Mouse (Mus musculus): Measurements from ENCODE around the gene Ptp4a2.
"Not testable (repeated sequence)": the region's sequence is repeated elsewhere in the genome, so short reads cannot be mapped to it uniquely, and the experiment has no call there.

Gene Ptp4a2

DNA sequence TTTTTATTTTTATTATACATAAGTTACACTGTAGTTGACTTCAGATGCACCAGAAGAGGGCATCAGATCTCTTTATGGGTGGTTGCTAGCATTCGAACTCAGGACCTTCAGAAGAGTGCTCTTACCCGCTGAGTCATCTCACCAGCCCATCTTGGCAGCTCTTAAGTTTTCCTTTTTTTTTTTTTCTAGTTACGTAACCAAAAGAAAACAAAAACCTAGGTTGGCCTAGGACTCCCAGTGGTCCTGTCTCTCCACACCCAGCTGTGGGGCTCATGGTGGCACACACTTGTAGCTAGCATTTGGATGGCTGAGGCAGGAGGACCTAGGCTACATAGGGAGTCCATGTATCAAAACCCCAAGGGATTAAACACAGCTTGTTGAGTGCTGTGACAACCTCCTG is 43.0 kb downstream of the Ptp4a2 start:
- DNase-seq = no peak

DNA sequence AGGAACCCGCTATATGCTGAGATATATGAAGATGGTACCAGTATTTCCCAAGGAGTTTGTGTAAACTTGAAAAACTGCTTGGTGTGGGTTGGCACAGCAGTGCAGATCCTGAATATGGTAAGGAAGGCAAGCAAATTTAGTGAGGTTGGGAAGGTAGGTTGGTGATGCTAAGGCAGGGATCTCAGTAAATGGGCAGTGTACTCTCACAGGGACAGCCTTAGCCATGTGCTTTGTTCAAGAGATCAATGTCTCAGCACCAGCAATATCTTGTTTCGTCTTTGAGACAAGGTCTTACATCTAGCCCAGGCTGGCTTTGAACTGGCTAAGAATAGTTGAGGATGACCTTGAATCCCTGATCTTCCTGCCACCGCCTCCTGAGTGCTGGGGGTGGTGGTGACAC is 43.6 kb downstream of the Ptp4a2 start:
- no peak for DNase-seq

DNA sequence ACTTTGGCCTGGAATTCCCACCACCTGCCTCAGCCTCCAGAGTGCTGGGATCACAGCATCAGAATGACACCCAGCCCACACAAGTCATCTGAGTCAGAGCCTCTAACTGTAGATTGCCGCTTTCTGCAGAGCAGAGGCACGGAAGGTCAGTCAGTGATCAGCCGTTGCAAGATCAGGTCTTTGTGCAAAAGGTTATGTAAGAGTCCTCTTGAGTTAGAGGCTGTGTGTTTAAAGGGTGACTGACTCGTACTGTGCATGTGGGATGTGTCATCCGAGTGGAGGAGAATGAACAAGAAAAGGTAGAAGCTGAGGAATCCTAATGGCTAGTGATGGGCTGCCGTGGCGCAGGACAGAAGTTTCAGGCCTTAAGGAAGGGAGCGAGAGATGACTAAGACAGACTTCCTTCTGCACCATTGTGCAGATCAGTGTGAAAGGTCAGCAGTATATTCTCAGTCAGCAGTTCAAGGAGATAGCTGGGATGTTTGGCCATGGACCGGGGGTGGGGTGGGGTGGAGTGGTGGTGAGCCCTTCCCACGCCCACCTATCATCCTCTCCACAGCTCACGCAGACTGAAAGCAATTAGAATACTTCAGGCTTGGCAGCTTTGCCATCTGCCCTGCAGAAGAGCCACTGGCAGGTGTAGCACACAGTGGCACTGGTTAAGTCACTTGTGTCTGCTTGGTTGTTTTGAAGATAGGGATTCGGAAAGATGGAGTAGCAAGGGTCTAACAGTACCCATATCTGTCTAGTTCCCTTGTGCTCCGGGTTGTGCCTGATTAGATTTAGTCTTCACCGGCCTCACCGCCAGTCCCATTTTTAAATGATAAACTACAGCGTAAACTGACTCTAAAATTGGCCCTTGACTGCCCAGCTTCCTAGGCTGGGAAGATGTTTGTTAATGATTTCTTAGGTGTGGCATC is 44.3 kb downstream of the Ptp4a2 start:
- DNase-seq = peak; percentile 9 to 60

DNA sequence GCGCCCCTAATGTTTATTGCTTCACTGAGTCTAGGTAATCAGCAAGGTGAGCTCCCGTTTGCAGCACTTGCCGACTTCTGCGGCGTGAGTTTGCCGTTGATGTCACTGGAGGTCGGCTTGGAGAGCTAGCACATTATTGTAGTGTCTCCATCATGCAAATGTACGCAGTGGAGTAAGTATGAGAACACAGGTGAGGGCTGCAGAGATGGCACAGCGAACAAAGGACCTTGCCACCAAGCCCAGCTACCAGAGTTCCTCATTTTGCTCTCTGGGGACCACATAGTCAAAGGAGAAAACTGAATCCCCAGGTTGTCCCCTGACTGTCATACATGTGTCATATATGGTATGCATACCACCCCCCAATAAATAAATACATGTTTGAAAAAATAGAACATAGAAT is 49.4 kb downstream of the Ptp4a2 start:
- DNase-seq = no peak

DNA sequence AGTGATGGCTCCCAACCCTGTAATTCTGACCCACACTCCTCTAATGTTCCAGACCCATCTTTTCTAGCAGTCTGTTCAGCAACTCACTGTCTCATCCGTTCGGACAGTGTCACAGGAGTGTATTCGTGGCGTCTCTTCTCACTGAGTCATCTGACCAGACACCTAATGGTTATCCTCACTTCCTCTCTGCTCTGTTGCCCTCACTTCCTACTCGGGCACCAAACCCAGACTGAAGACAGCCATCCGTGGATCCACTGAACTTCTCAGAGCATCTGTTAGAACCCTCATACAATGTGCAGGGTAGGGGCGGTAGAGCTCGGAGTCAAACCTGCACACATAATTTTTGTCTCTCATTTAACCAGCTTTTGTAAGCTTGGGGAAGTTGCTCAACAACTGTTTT is 50.4 kb downstream of the Ptp4a2 start:
- no peak for DNase-seq

DNA sequence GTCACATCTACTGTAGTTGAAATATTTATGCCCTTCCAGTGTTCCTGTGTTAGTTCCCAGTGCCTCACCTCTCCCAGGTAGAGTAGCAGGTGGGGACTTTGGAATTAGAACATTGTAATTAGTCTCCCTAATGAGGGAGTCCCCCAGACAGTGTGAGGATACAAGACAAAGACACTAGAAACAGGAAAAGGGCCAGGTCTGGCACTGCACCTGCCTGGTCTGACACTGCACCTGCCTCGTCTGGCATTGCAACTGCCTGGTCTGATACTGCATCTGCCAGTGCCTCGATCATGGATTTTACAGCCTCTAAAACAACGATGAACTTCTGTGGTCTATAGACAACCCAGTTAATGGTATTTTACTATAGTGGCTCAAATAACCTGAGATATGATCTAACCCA is 51.3 kb downstream of the Ptp4a2 start:
- DNase-seq = no peak

DNA sequence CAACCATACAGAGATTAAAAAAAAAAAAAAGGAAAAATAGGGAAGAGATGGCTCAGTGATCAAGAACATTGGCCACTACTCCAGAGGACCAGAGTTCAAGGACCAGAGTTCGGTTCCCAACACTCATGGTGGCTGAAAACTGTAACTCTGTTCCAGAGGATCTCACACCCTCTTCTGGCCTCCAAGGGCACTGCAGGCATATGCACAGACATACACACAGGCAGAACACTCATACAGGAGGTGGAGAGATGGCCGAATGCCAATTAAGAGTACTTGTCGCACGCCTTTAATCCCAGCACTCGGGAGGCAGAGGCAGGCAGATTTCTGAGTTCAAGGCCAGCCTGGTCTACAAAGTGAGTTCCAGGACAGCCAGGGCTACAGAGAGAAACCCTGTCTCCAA is 55.2 kb downstream of the Ptp4a2 start:
- DNase-seq = not testable (repeated sequence)

DNA sequence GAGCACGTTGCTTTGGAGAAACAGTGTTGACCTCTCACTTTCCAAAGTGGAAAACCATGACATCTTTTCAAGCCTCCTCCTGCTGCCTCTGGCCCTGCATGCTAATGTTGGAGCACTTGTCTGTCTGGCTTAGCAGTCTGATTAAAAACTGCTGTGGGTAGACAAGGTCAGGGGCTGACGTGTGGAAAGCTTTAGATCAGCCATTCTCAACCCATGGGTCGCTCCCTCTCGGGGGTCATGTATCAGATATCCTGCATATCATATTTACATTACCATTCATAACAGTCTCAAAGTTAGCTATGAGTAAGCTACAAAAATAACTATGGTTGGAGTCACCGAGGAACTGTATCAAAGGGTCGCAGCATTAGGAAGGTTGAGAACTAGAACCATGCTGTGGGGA is 57.2 kb downstream of the Ptp4a2 start:
- no peak for DNase-seq

DNA sequence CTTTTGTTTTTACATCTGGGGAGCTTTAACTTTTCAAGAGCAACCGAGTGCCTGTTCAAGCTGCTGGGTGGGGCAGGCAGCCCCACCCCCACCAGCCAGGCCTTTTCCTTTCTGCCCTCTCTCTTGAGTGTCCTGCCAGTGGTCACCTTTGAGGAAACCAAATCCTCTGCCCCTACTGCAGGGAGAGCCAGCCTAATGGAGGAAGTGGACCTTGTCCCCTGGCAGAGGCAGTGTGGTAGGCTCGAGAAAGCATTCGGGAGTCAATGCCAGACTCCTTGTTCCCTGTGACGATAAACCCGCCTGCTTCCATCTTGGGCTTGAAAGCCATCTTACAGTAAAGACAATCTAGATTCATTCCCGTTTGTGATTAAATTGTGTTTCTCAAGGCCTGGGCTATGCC is 59.5 kb downstream of the Ptp4a2 start:
- DNase-seq = peak; percentile 39 to 60

DNA sequence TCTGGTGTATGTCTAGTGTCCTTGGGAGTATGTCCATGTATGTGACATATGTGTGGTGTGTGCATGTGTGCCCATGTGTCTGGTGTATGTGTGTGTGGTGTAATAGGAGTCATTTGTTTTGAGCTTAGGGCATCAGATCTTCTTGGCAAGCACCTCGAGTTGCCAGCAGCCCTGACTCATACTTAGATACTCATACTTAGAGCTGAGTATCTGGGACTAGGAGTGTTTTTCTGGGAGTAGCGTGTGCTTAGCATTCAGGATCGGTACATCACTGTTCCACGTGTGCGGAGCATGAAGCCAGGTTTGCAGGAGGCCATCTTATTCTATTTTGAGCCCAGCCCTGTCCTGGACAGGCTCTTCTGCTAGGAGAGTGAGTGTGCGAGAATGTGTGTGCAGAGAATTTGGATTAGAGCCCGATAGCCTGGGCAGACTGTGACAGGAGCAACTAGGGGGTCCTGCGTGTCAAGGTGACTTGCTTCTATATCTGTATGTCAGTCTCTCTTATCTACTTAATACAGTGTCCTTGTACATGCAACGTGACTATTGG is 61.4 kb downstream of the Ptp4a2 start:
- no peak for DNase-seq

DNA sequence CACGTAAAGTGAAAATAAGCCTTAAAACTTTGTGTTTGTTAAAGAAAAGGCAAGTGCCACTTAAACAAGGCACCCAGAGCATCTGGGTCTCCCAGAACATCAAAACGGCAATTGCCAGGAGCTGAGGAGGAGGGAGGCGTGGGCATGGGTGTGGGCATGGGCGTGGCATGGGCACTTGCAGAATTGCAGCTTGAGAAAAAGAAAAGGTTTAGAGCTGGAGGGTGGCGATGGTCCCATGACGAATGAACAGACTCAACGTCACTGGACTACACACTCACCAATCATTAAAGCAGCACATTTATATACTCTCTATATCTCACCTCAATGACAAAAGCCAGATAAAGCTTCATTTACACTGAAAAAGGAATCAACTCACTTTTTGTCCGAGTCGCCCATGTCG is 63.8 kb downstream of the Ptp4a2 start:
- peak in 1 of 2 experiments; percentile 30 for DNase-seq

DNA sequence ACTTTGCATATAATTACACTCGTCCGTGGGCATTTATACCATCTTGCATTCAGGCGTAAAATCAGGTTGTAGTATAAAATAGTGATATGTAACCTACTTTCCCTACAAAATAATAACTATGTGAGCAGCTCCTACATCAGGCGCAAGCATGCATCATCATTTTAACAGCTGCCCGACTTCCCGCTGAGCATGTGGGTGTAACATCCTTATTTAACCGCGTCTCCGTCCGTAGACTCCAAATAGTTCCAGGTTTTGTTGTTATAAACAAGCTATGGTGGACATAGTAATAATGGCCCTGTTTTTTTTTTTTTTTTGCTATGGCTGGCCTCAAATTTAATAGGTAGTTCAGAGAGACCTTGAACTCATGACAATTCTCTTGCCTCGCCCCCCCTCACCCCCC is 64.4 kb downstream of the Ptp4a2 start:
- peak in 1 of 2 experiments; percentile 12 for DNase-seq

DNA sequence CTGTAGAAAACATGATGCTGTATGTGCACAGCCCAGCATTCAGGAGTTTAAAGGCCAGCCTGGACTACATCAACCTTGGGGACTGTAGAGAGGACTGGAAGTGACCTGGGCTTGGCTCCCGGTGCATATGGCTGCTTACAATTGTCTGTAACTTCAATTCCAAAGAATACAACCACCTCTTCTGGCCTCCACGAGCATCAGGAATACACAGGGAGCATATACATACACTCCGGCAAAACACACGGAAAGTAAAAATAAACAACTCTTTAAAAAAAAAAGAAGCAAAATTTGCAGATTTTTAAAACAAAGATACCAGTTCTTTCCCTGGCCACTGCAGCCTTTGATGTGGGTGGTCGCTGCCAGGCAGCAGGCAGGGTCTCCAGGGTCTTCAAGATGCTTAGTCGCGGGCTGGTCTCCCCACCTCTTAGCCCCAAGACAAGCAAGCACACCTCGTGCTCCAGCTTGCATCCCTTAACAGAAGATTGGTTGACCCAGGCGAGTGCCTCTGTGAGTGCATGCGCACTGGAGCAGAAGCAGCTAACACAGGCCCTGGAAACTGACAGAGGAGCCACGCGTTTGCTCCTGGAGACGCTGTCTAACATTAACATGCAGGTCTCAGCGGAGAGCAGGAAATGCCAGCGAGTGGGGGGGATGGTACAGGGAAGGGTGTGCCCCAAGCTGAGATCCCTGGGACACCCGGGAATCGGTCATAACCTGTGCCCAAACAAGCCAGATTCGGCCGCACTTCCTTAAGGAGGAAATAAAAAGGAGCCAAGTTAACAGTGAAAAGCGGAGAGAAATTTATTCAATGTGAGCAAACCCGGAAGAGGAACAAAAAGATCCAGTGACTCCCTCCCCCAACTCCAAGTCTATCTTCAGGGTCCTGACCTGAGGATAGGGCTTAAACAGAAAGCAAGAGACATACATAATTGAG is 66.1 kb downstream of the Ptp4a2 start:
- DNase-seq = peak; percentile 87 to 94

DNA sequence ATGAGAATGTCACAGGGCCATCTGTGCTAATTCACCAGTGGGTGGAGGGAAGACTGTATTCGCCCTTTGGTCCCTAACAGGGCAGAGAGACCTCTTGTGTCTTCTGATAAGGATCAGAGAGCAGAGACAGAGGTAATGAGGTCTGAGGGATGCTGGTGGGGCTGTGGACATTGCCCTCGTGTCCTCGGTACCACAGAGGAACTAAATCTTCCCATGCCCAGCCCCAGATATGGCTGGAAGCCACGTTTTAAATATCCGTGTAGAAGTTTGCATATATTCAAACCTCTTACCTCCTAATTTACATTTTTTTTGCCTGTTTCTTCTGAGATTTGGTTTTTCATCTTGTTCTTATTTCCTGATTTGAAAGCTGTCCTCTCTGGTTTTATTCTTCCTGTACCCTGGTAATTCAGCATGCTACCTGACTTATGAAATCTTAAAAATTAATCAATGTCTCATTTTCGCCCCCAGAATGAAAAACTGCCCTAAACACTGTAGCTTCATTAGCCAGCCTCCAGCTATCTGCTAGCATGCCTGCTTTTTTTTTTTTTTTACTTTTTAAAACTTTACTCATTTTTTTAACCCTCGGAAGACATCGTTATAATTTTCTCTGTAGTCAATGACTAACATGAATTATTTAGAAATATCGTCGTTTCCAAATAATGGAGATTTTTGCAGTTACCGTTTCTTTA is 67.1 kb downstream of the Ptp4a2 start:
- DNase-seq = peak; percentile 57 to 81

DNA sequence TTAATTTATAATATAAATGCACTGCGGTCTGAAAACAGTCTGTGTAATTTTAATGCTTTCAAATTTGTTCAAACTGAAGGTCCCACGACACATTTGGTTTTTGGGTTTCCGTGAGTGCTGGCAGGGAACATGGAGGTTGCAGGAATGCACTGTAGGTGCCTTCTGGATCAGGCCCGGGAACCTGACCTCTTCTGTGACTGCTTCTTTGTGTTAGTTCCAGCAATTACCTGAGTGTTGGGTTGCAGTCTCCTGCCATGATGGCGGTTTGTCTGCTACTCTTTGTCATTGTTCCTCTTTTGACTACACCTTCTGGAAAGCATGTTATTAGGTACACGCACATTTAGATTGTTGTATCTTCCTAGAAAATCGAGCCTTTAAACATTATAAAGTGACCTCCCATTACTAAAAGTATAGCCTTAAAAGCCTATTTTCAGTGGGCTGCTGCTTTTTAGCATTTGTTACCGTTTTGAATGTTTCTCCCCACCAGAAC is 67.7 kb downstream of the Ptp4a2 start:
- DNase-seq = no peak

DNA sequence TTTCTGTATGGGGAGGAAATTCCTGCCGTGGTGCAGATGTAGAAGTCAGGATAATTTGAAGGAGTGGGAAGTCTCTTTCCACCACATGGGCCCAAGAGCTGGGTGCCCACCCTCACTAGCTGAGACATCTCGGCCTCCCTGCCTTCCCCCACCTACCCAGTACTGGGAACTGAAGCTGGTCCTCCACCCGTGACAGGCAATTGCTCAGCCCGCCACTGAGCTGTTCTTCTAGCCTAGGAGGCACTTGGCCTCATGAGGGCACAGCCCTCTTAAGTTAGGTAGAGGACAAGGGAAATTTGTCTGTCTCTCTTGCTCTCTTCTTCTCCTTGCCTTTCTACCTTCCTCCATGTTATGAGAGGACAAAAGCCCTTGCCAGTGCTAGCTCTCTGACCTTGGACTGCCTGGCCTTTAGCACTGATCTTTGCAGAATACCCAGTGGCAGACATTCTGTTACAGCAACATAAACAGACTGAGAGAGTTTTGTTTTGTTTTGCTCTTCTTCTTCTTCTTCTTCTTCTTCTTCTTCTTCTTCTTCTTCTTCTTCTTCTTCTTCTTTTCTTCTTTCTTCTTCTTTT is 68.3 kb downstream of the Ptp4a2 start:
- peak in 1 of 2 experiments; percentile 29 for DNase-seq

DNA sequence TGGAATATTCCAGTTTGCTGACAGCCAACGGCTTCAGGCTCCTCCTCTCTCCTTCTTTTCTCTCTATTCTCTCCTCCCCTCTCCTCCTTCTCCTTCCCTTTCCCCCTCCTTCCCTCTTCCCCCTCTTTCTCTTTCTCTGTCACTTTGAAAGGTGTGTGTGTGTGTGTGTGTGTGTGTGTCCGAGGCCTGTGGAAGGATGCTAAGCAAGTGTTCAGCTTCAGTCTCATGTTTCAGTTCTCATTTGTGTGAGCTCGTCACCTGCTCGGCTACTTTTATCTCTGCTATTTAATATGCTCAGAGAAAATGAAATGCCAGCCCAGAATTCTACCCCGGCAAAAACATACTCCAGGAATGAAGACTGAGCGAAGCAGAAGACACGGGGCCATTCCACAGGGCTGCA is 69.6 kb downstream of the Ptp4a2 start:
- DNase-seq = no peak

DNA sequence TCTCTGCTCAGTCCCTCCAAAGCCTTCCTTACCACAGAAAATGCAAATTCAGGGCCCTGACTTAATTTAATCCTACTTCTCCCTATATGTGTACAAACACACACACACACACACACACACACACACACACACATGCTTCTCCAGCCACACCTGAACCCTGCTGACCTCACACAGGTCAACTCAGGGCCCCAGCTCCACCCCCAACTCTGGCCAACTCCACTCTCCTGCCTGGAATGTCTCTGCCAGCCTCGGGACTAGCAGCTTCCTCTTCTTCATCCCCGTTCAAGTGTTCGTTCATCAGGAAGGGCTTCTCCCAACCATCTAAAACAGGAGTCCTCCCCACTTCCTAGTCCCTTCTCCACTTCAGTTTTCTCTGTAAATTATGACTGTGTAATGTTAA is 70.6 kb downstream of the Ptp4a2 start:
- DNase-seq = no peak

DNA sequence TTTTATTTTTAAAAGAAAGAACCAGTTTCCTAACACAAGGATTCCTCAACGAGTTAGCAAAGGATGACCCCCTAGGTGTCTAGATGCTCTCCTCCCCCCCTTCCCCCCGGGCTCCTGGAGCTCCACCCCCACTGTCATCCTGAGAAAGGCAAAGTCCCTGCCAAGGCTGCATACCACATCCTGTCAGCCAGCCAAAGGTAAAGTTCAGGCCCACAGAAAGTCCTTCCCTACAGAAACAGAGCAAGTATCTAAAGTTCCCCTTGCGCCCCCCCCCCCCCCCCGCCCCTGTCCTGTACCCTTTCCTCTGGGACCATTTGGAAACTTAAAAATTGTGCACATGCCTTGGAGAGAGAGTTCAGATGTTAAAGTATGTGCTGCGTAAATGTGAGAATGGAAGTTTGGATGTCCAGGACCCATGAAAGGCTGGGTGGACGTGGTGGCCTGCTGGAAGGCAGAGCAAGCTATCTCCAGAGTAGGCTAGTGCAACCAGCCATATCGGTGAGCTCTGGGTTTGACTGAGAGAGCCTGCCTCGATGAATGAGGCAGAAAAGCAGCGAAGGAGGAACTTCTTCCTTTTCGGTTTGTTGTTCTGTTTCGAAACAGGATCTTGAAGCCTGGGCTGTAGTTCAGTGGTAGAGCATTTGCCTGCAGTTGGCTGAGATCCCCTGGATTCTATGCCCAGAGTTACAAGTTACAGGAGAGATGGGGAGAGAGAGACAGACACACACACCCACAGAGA is 71.7 kb downstream of the Ptp4a2 start:
- DNase-seq = peak; percentile 68 to 80

DNA sequence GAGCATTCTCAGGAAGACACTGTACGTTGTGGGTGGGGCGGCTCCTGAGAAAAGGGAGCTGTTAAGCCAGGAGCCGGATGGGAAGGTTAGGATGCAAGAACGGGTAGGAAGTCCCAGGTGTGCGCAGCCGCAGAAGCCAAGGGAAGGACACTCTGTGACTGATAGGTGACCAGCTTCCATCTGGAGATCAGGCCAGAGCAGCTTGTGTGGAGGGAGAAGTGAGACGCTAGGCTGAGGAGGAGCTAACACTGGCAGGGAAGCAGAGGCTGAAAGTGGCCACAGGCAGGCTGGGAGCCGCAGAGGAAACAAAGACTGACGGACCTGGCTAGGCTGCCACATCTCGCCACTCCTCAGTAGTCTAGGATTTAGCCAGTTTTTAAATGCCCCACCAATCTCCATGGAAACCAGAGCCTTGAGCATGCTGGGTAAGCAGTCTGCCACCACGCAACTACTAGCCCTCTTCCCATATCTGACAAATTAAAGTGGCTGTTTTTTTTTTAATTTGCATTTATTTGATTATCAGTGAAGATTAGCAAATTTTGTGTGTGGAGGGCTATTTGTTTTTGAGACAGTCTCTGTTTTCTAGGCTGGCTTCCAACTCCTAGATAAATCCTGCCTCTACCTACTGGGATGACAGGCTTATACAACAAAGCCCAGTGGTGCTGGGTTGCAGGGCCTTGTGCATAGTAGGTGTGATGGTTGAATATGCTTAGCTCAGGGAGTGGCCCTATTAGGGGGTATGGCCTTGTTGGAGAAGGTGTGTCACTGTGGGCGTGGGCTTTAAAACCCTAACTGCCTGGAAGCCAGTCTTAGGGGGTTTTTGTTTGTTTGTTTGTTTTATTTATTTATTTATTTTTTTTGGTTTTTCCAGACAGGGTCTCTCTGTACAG is 73.3 kb downstream of the Ptp4a2 start:
- DNase-seq = no peak

Data from kidney, postnatal 25 days (tissue).